Mouse (Mus musculus) forebrain, embryonic 14.5 days (tissue): ENCODE measurements around the gene Fbxw7. TPM values are rescaled to one million over a fixed set of nuclear protein-coding genes. Genes with fewer than 3 reads are reported as not detected.

Source experiments
- ATAC-seq: fragments of 200-750 bp; cut with Nextera tagmentation; 2 replicates; pipeline ENCODE4 v1.8.0; 2017; ENCODE audit warnings: mild to moderate bottlenecking, moderate library complexity
- DNase-seq: peaks from one replicate; pipeline ENCODE4 v3.0.0-alpha.2; 2015; ENCODE audit warnings: low spot score
- H3K27ac ChIP-seq: fragments of 300-500 bp; sonication (generic); 2 replicates; pipeline ENCODE4 v1.5.1; 2014; ENCODE audit warnings: low read depth, mild to moderate bottlenecking, control low read depth, low read length, moderate library complexity
- H3K27me3 ChIP-seq: fragments of 300-500 bp; sonication (generic); replicated peaks from 2 replicates; pipeline ENCODE4 v1.6.1; 2014; ENCODE audit warnings: low read length, control low read depth, mixed read lengths; ENCODE audit not compliant: control insufficient read depth, insufficient read depth
- H3K36me3 ChIP-seq: fragments of 300-500 bp; sonication (generic); 2 replicates; pipeline ENCODE4 v1.6.1; 2014; ENCODE audit warnings: low read length, control low read depth; ENCODE audit not compliant: control insufficient read depth, insufficient read depth
- H3K4me1 ChIP-seq: fragments of 300-500 bp; sonication (generic); 2 replicates; pipeline ENCODE4 v1.6.1; 2014; ENCODE audit warnings: antibody characterized with exemption, low read length, control low read depth; ENCODE audit not compliant: control insufficient read depth, insufficient read depth
- H3K4me2 ChIP-seq: fragments of 300-500 bp; sonication (generic); 2 replicates; pipeline ENCODE4 v1.6.1; 2014; ENCODE audit warnings: mild to moderate bottlenecking, control low read depth, low read length
- H3K4me3 ChIP-seq: fragments of 300-500 bp; sonication (generic); 2 replicates; pipeline ENCODE4 v1.5.1; 2014; ENCODE audit warnings: low read depth, low read length, control low read depth
- H3K9ac ChIP-seq: fragments of 300-500 bp; sonication (generic); 2 replicates; pipeline ENCODE4 v1.6.1; 2014; ENCODE audit warnings: mild to moderate bottlenecking, low read length, control low read depth, moderate library complexity
- H3K9me3 ChIP-seq: fragments of 300-500 bp; sonication (generic); replicated peaks from 2 replicates; pipeline ENCODE4 v1.6.1; 2016; ENCODE audit warnings: low read length, control low read depth, mixed read lengths; ENCODE audit not compliant: control insufficient read depth
- WGBS: fragments of 180-500 bp; shearing (Covaris S2); extraction: QIAGEN DNeasy Blood & Tissue Kit; methylation state at CpG from one replicate; pipeline ENCODE4 v1.1.7; 2014; 5-methylcytosine and 5-hydroxymethylcytosine counted together
- polyA plus RNA-seq: library from polyadenylated mRNA; unstranded; fragments of >200 nt; fragmentation: Nextera tagmentation; extraction: Ambion mirVana; gene quantifications from 2 replicates; pipeline ENCODE4 v1.2.1, GENCODE M21; 2014

The Fbxw7 gene
- polyA plus RNA-seq, 1 experiment from 2014 or later: 27.9 TPM

DNA sequence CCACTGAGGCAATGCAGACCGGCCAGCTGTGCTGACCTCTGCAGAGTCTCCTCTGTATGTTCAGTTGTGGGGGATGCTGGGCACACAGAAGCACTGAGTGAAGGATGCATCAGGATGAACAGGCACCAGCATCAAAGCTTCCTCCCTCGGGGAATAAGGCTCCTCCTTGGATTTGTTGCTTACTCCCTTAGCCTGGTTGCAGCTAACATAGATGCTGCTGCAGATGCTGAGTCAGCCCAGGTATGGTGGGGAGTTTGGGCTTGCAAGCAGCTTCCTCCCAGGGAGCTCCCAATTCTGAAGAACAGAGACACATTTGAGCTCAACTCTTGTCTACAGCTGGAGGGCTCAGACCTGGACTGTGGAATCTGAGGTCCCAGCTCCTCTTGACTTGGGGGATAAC lies 209.2 kb downstream of the Fbxw7 start:
- Histone ChIP-seq H3K27me3 (no peaks in the 10 kb centered on the region), H3K27ac (no peak overlapping the region), H3K4me3 (no peak overlapping the region), H3K9me3 (no peaks in the 10 kb centered on the region), H3K4me2 (no peak overlapping the region), H3K4me1 (peaks cover 9% of the 10 kb centered on the region; the same call in 1 of the 2 replicates), H3K9ac (no peak overlapping the region), H3K36me3 (no peaks in the 10 kb centered on the region)
- ATAC-seq: no peak
- WGBS: 87% methylated on average over 2 of the region's 2 CpGs
- DNase-seq: no peak

DNA sequence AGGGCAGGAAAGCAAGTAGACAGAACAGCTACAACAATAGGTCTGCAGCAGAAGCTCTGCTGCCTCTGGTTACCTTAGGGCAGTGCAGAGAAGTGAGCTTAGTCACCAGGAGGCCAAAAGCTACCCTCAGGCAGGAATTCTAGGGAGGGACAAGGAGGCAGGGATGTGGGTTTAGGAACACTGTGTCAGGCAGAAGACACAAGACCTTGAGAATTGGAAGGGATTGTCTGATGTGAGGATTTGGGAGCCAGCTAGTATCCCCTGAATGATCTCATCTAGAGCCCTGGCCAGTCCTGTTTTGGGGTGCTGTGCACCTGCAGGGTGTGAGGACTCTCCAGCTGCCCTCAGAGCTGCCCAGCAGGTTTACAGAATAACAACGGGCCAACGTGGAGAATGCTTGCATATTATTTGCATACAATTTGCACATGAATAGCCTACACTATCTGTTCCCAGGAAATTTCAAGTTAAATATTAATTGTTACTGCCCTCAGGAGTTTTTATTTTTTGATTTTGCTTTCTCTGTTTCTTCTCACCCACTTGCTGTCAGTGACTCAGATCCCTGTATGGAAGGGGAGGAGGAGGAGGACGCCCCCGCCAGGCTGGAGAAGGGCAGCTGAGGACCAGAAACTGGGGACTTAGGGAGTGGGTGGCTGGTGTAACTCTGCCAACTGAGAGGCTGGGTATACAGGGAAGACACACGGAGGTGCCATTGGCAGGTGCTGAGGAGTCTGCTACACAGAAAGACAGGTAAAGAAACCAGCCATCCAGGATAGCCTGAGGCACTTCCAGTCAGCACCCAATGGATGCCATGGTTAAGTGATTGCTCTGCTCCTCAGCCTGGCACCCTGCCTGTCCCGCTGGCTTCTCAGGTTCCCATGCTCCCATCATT lies 210.0 kb downstream of the Fbxw7 start:
- Histone ChIP-seq H3K9ac (no peak overlapping the region), H3K36me3 (no peaks in the 10 kb centered on the region), H3K4me2 (no peak overlapping the region), H3K27ac (peak overlapping the region; percentile 14; the same call in 1 of the 2 replicates), H3K4me1 (peaks cover 9% of the 10 kb centered on the region; the same call in 1 of the 2 replicates), H3K9me3 (no peaks in the 10 kb centered on the region), H3K27me3 (no peaks in the 10 kb centered on the region), H3K4me3 (no peak overlapping the region)
- ATAC-seq: peak; percentile 60
- WGBS: 32% methylated on average over 6 of the region's 6 CpGs
- DNase-seq: peak; percentile 24

Other genes starting within 250 kb of the Fbxw7 start
- gene Arfip1, start 232.6 kb upstream of the Fbxw7 start, polyA plus RNA-seq: 24.2 and 26.9 TPM in 2 replicates
- gene Tigd4, start 221.7 kb upstream of the Fbxw7 start, polyA plus RNA-seq: not detected in 2 replicates
- 0.95 and 0.96 TPM in 2 replicates for gene Tmem154, start 149.1 kb upstream of the Fbxw7 start, polyA plus RNA-seq